In the genomic region with DNA sequence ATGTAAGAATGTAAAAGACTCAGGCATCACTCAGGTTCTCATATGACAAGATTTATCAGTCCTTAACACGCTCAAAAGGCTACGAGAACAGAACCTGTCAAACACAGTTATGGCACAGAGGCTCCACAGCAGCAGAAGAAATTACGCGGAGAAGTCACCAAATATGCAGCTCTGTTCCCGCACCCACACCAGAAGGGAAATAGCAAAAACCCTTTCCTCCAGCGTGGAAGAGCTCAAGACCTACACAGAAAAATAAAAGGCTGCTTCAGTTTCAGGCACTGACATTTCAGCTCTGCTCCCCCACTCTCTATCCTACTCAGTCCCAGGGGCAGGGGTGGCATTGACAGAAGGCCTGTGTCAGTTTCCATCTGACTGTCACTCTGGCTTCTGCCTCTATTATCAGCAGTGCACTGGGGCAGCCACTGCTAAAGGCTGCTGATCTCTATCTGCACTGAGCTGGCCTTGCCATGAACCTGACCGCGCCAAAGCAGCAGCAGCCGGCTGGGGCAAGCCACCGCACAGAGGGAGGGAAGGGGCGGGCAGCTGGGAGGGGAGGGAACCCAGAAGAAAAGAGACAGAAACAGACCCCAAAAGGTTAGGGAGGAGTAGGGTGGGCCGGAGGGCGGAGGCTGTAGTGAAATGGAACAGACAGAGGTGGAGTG, we compare ENCODE assay signal across 9 mouse cellular contexts.
DNase-seq lines count a peak whose midpoint lies in the region; ATAC-seq lines count a peak whose summit lies in the region.
"Had no signal": no experiment of that assay in that cellular context is flagged by ENCODE, and none has a peak within 500 bp of the region (broad histone marks: within the 10 kb centered on the region; RNA-seq: fewer than 3 reads in every experiment).

No protein-coding gene starts in this region.

- WGBS in heart, embryonic 12.5 days, result 20% methylated on average over 13 of the region's 13 CpGs
- WGBS in hindbrain, embryonic 14.5 days, result 16% methylated on average over 13 of the region's 13 CpGs

- DNase-seq in heart, adult 9 months (ENCODE audit: low spot score in 2 of 2), result no peak
- peak; percentile 43 for DNase-seq in brain, adult 2 months (ENCODE audit: low read depth, low spot score)
- peak; percentile 43 for DNase-seq in hindbrain, embryonic 14.5 days (ENCODE audit: low spot score)
- DNase-seq in left cerebral cortex, postnatal 36 days (ENCODE audit: low spot score in 2 of 2), result peak; percentile 10
- DNase-seq in retina, postnatal 1 day, result peak; percentile 81
- DNase-seq in cerebellum, adult 18-20 months, result no peak
- DNase-seq in ovary, adult 18-20 months (ENCODE audit: low spot score), result no peak

- peak overlapping the region; percentile 57 for H3K27ac ChIP-seq in heart, embryonic 12.5 days (ENCODE audit: poor library complexity, severe bottlenecking)
- H3K27ac ChIP-seq in hindbrain, embryonic 14.5 days, result peak overlapping the region; percentile 82

- H3K36me3 ChIP-seq in heart, embryonic 12.5 days, result no peaks in the 10 kb centered on the region
- no peaks in the 10 kb centered on the region for H3K36me3 ChIP-seq in hindbrain, embryonic 14.5 days (replicated peaks; ENCODE audit: control insufficient read depth, insufficient read depth)
- H3K36me3 ChIP-seq: G1E had no signal

- peak overlapping the region; percentile 41; the same call in 1 of the 2 replicates for H3K9ac ChIP-seq in heart, embryonic 12.5 days
- peak overlapping the region; percentile 39 for H3K9ac ChIP-seq in hindbrain, embryonic 14.5 days

- peak overlapping the region; percentile 64 for H3K4me2 ChIP-seq in heart, embryonic 12.5 days
- H3K4me2 ChIP-seq in hindbrain, embryonic 14.5 days (replicated peaks), result peak overlapping the region; percentile 46

- peaks cover 12% of the 10 kb centered on the region for H3K4me1 ChIP-seq in heart, embryonic 12.5 days (replicated peaks)
- no peaks in the 10 kb centered on the region for H3K4me1 ChIP-seq in hindbrain, embryonic 14.5 days (replicated peaks; ENCODE audit: control insufficient read depth, insufficient read depth, low read length)

- peak; percentile 67; the same call in 1 of the 2 replicates for ATAC-seq in heart, embryonic 12.5 days (ENCODE audit: insufficient number of reproducible peaks, low FRiP score)
- peak; percentile 95 for ATAC-seq in hindbrain, embryonic 14.5 days (ENCODE audit: low FRiP score)

- intact Hi-C loops in left cerebral cortex, postnatal 36 days (cut with DNase I), result no loop called here

- H3K4me3 ChIP-seq in heart, embryonic 12.5 days, result peak overlapping the region; percentile 33
- H3K4me3 ChIP-seq in hindbrain, embryonic 14.5 days (replicated peaks; ENCODE audit: low read length), result peak overlapping the region; percentile 7; the same call in 1 of the 2 replicates

- no peaks in the 10 kb centered on the region for H3K27me3 ChIP-seq in heart, embryonic 12.5 days (replicated peaks)
- H3K27me3 ChIP-seq in hindbrain, embryonic 14.5 days (ENCODE audit: control insufficient read depth, insufficient read depth, low read length), result no peaks in the 10 kb centered on the region

- H3K9me3 ChIP-seq in heart, embryonic 12.5 days (replicated peaks), result no peaks in the 10 kb centered on the region
- no peaks in the 10 kb centered on the region for H3K9me3 ChIP-seq in hindbrain, embryonic 14.5 days (ENCODE audit: control insufficient read depth, low read length)
- H3K9me3 ChIP-seq: G1E had no signal

Comparison
In these comparisons a context has a peak if more than half of its experiments do, and no peak if none do; other contexts are left out.
1. DNase-seq: peak in brain, adult 2 months (single experiment), hindbrain, embryonic 14.5 days (single experiment), left cerebral cortex, postnatal 36 days (2 of 2) and retina, postnatal 1 day (single experiment); none in heart, adult 9 months (0 of 2), cerebellum, adult 18-20 months (0 of 2) and ovary, adult 18-20 months (single experiment).